Mouse (Mus musculus) hematopoietic stem cell, adult 5-6 weeks (primary cell): ENCODE measurements at regions not wholly inside any gene's neighbourhood (a gene's known extent, or its start where the extent isn't known, plus 50 kb on each side); places are given as distances from the start of the nearest gene placed in this dataset.

ENCODE experiments used
- ATAC-seq, 2 experiments: fragments of 125-278 bp in 1 of 2; replicated peaks in 1 of 2; 2 replicates each; pipeline ENCODE4 v1.8.0; 2016 to 2017; ENCODE audit warnings: inconsistent platforms in 2 of 2, mild to moderate bottlenecking in 2 of 2, moderate number of reproducible peaks in 2 of 2, low read depth in 1 of 2, moderate TSS enrichment in 1 of 2; ENCODE audit not compliant: low FRiP score in 2 of 2, poor library complexity in 2 of 2, severe bottlenecking in 2 of 2, insufficient read depth in 1 of 2, low TSS enrichment in 1 of 2

- ATAC-seq = no peak
Measured at GRCm38 (mm10) chr2:128340631-128341240, 214.9 kb downstream of the Bcl2l11 start.

- peak; percentile 51 to 78 for ATAC-seq
Measured at GRCm38 (mm10) chr2:128342212-128342611, 216.4 kb downstream of the Bcl2l11 start.

GRCm38 (mm10) chr2:128345557-128345956 is 219.7 kb downstream of the Bcl2l11 start:
- no peak for ATAC-seq

GRCm38 (mm10) chr2:128348556-128348955 is 222.7 kb downstream of the Bcl2l11 start:
- no peak for ATAC-seq

GRCm38 (mm10) chr2:128351405-128351804 is 225.6 kb downstream of the Bcl2l11 start:
- ATAC-seq = no peak

GRCm38 (mm10) chr2:128352533-128352932 is 226.7 kb downstream of the Bcl2l11 start:
- no peak for ATAC-seq

GRCm38 (mm10) chr2:128353457-128353856 is 227.6 kb downstream of the Bcl2l11 start:
- ATAC-seq = no peak

GRCm38 (mm10) chr2:128356326-128356725 is 230.5 kb downstream of the Bcl2l11 start:
- no peak for ATAC-seq

- no peak for ATAC-seq
Measured at GRCm38 (mm10) chr2:128359106-128359505, 231.9 kb upstream of the Spdye4c start.

GRCm38 (mm10) chr2:128360517-128360916 is 230.5 kb upstream of the Spdye4c start:
- no peak for ATAC-seq

- ATAC-seq = no peak
Measured at GRCm38 (mm10) chr2:128361436-128361835, 229.6 kb upstream of the Spdye4c start.

- peak; percentile 39 to 76 for ATAC-seq
Measured at GRCm38 (mm10) chr2:128364161-128364560, 226.8 kb upstream of the Spdye4c start.

- no peak for ATAC-seq
Measured at GRCm38 (mm10) chr2:128365004-128365403, 226.0 kb upstream of the Spdye4c start.

GRCm38 (mm10) chr2:128365775-128366174 is 225.2 kb upstream of the Spdye4c start:
- 0 out of 4 replicates have a peak, but pooled peaks of 1 of the 2 experiments have one; percentile 6 for ATAC-seq

- ATAC-seq = no peak
Measured at GRCm38 (mm10) chr2:128367266-128368150, 223.5 kb upstream of the Spdye4c start.

GRCm38 (mm10) chr2:128368534-128369273 is 222.3 kb upstream of the Spdye4c start:
- ATAC-seq = no peak

GRCm38 (mm10) chr2:128370821-128371220 is 220.2 kb upstream of the Spdye4c start:
- ATAC-seq = no peak

GRCm38 (mm10) chr2:128372204-128372603 is 218.8 kb upstream of the Spdye4c start:
- ATAC-seq = no peak
